Mouse (Mus musculus): ENCODE results near the gene Rreb1. TPM values are rescaled to one million over a fixed set of nuclear protein-coding genes. Genes with fewer than 3 reads are reported as not detected.

The Rreb1 gene
- polyA plus RNA-seq, 1 experiment from 2014 or later, result 6.3 TPM

GRCm38 (mm10) chr13:37963354-37964007 lies 185.3 kb downstream of the Rreb1 start:
- ATAC-seq (replicated peaks; ENCODE audit: low FRiP score), result peak; percentile 64

GRCm38 (mm10) chr13:37964128-37965087 lies 186.2 kb downstream of the Rreb1 start:
- DNase-seq (ENCODE audit: low spot score) (no peak), ATAC-seq (replicated peaks; ENCODE audit: low FRiP score) (no peak)
- Histone ChIP-seq H3K27me3 (ENCODE audit: control insufficient read depth, insufficient read depth, low read length) (no peaks in the 10 kb centered on the region), H3K9ac (ENCODE audit: low read length) (peak overlapping the region; percentile 56), H3K36me3 (ENCODE audit: control insufficient read depth, insufficient read depth, low read length) (no peaks in the 10 kb centered on the region), H3K4me3 (ENCODE audit: low read depth, low read length) (no peak overlapping the region), H3K4me2 (ENCODE audit: low read depth, low read length, severe bottlenecking) (peak overlapping the region; percentile 46; the same call in 1 of the 2 replicates), H3K9me3 (ENCODE audit: control insufficient read depth, low read length) (no peaks in the 10 kb centered on the region), H3K27ac (ENCODE audit: low read depth, low read length) (no peak overlapping the region), H3K4me1 (replicated peaks; ENCODE audit: control insufficient read depth, insufficient read depth, low read length) (peaks cover 8% of the 10 kb centered on the region; the same call in 1 of the 2 replicates)
- 33% methylated on average over 20 of the region's 20 CpGs for WGBS

More at GRCm38 (mm10) chr13:37963354-37964007, 185.3 kb downstream of the Rreb1 start:
- H3K9me3 ChIP-seq (ENCODE audit: control insufficient read depth, low read length), result no peaks in the 10 kb centered on the region
- peak; percentile 88 for DNase-seq (ENCODE audit: low spot score)
- peak overlapping the region; percentile 25 for H3K4me3 ChIP-seq (ENCODE audit: low read depth, low read length)
- H3K27ac ChIP-seq (ENCODE audit: low read depth, low read length), result no peak overlapping the region
- no peaks in the 10 kb centered on the region for H3K27me3 ChIP-seq (ENCODE audit: control insufficient read depth, insufficient read depth, low read length)
- under 1% methylated on average over 12 of the region's 12 CpGs for WGBS
- no peaks in the 10 kb centered on the region for H3K36me3 ChIP-seq (ENCODE audit: control insufficient read depth, insufficient read depth, low read length)
- H3K9ac ChIP-seq (ENCODE audit: low read length), result peak overlapping the region; percentile 56
- peak overlapping the region; percentile 46 for H3K4me2 ChIP-seq (ENCODE audit: low read depth, low read length, severe bottlenecking)
- H3K4me1 ChIP-seq (replicated peaks; ENCODE audit: control insufficient read depth, insufficient read depth, low read length), result peaks cover 8% of the 10 kb centered on the region; the same call in 1 of the 2 replicates

GRCm38 (mm10) chr13:37965126-37965914 lies 187.1 kb downstream of the Rreb1 start:
- Histone ChIP-seq H3K36me3 (ENCODE audit: control insufficient read depth, insufficient read depth, low read length) (no peaks in the 10 kb centered on the region), H3K9me3 (ENCODE audit: control insufficient read depth, low read length) (no peaks in the 10 kb centered on the region), H3K9ac (ENCODE audit: low read length) (no peak overlapping the region), H3K4me1 (replicated peaks; ENCODE audit: control insufficient read depth, insufficient read depth, low read length) (peaks cover 8% of the 10 kb centered on the region; the same call in 1 of the 2 replicates), H3K4me3 (ENCODE audit: low read depth, low read length) (no peak overlapping the region), H3K27ac (ENCODE audit: low read depth, low read length) (no peak overlapping the region), H3K27me3 (ENCODE audit: control insufficient read depth, insufficient read depth, low read length) (no peaks in the 10 kb centered on the region), H3K4me2 (ENCODE audit: low read depth, low read length, severe bottlenecking) (no peak overlapping the region)
- peak; percentile 18; the same call in 1 of the 2 replicates for ATAC-seq (replicated peaks; ENCODE audit: low FRiP score)
- 24% methylated on average over 17 of the region's 17 CpGs for WGBS
- DNase-seq (ENCODE audit: low spot score), result no peak

DNA sequence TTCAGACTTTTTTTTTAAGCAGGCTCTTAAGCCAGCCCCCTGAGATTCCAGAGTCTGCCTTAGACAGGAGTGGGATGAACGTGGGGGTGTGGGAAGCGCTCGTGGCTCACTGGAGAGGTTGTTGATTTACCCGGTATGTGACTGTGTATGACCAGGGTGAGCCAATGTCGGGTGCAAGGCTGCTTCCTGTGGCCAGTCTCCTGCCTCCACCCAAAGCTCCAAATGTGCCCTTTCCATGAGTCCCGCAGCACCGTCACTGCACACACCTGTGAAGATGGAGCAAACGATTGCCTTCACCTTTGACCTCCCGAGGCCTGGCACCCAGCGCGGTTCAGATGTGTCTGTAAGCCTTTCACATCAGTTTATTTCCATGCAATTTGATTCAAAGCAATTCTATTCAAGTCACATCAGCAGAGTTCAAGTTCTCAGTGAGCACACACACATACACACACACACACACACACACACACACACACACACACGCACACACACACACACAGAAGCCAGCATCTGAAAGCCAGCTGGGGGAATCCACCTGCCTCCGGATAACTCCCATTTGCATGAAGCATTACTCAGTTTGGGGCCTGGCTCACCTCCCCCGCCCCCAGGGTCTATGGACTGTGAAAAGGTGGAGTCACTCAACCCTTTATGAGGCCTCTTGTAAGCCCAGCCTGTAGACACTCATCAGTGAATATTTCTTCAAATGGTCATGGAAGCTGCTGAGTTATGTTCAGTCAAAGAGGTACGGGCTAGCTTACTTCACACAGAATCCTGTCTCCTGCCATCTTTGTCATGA lies 188.3 kb downstream of the Rreb1 start:
- WGBS, result 81% methylated on average over 15 of the region's 15 CpGs
- DNase-seq (ENCODE audit: low spot score) (no peak), ATAC-seq (replicated peaks; ENCODE audit: low FRiP score) (no peak)
- no peak overlapping the region for H3K4me3 ChIP-seq (ENCODE audit: low read depth, low read length)
- no peak overlapping the region for H3K4me2 ChIP-seq (ENCODE audit: low read depth, low read length, severe bottlenecking)
- peaks cover 8% of the 10 kb centered on the region; the same call in 1 of the 2 replicates for H3K4me1 ChIP-seq (replicated peaks; ENCODE audit: control insufficient read depth, insufficient read depth, low read length)
- H3K36me3 ChIP-seq (ENCODE audit: control insufficient read depth, insufficient read depth, low read length), result no peaks in the 10 kb centered on the region
- no peak overlapping the region for H3K27ac ChIP-seq (ENCODE audit: low read depth, low read length)
- H3K9ac ChIP-seq (ENCODE audit: low read length), result no peak overlapping the region
- no peaks in the 10 kb centered on the region for H3K9me3 ChIP-seq (ENCODE audit: control insufficient read depth, low read length)
- H3K27me3 ChIP-seq (ENCODE audit: control insufficient read depth, insufficient read depth, low read length), result no peaks in the 10 kb centered on the region

DNA sequence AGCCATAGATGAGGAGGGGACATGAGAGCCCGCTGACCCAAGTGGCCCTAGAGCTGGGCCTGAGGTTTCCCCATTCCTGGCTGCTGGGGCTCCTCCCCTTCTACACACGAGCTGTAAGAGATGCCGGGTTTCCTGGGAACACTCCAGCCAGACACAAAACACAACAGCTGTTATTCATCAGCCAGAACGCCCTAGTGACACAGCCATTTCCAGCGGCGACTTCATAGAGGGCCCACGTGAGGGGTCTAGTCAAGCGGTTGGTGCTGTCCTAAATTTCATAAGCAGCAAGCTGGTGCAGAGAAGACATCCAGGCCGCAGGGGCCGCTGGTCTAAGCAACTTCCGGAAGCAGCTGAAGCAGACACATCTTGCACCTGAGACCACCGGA lies 188.8 kb downstream of the Rreb1 start:
- Histone ChIP-seq H3K9me3 (ENCODE audit: control insufficient read depth, low read length) (no peaks in the 10 kb centered on the region), H3K27me3 (ENCODE audit: control insufficient read depth, insufficient read depth, low read length) (no peaks in the 10 kb centered on the region), H3K4me1 (replicated peaks; ENCODE audit: control insufficient read depth, insufficient read depth, low read length) (peaks cover 8% of the 10 kb centered on the region; the same call in 1 of the 2 replicates), H3K4me2 (ENCODE audit: low read depth, low read length, severe bottlenecking) (0 out of 2 replicates have a peak overlapping the region, but pooled peaks have one; percentile 6), H3K36me3 (ENCODE audit: control insufficient read depth, insufficient read depth, low read length) (no peaks in the 10 kb centered on the region), H3K4me3 (ENCODE audit: low read depth, low read length) (no peak overlapping the region), H3K27ac (ENCODE audit: low read depth, low read length) (no peak overlapping the region), H3K9ac (ENCODE audit: low read length) (no peak overlapping the region; the same call in 1 of the 2 replicates)
- 61% methylated on average over 12 of the region's 12 CpGs for WGBS
- ATAC-seq (replicated peaks; ENCODE audit: low FRiP score), result no peak
- DNase-seq (ENCODE audit: low spot score), result no peak

- peaks cover 8% of the 10 kb centered on the region; the same call in 1 of the 2 replicates for H3K4me1 ChIP-seq (replicated peaks; ENCODE audit: control insufficient read depth, insufficient read depth, low read length)
- no peak overlapping the region; the same call in 1 of the 2 replicates for H3K9ac ChIP-seq (ENCODE audit: low read length)
- H3K27ac ChIP-seq (ENCODE audit: low read depth, low read length), result no peak overlapping the region
- 66% methylated on average over 10 of the region's 10 CpGs for WGBS
- DNase-seq (ENCODE audit: low spot score) (no peak), ATAC-seq (replicated peaks; ENCODE audit: low FRiP score) (no peak)
- H3K4me3 ChIP-seq (ENCODE audit: low read depth, low read length), result no peak overlapping the region
- no peaks in the 10 kb centered on the region for H3K27me3 ChIP-seq (ENCODE audit: control insufficient read depth, insufficient read depth, low read length)
- H3K4me2 ChIP-seq (ENCODE audit: low read depth, low read length, severe bottlenecking), result 0 out of 2 replicates have a peak overlapping the region, but pooled peaks have one; percentile 6
- no peaks in the 10 kb centered on the region for H3K9me3 ChIP-seq (ENCODE audit: control insufficient read depth, low read length)
- no peaks in the 10 kb centered on the region for H3K36me3 ChIP-seq (ENCODE audit: control insufficient read depth, insufficient read depth, low read length)
These were observed 189.4 kb downstream of the Rreb1 start for GRCm38 (mm10) chr13:37967565-37967964.

GRCm38 (mm10) chr13:37969337-37969736 lies 191.1 kb downstream of the Rreb1 start:
- Histone ChIP-seq H3K9ac (ENCODE audit: low read length) (no peak overlapping the region), H3K4me3 (ENCODE audit: low read depth, low read length) (no peak overlapping the region), H3K27ac (ENCODE audit: low read depth, low read length) (no peak overlapping the region), H3K4me1 (replicated peaks; ENCODE audit: control insufficient read depth, insufficient read depth, low read length) (peaks cover 1% of the 10 kb centered on the region; the same call in 1 of the 2 replicates), H3K36me3 (ENCODE audit: control insufficient read depth, insufficient read depth, low read length) (no peaks in the 10 kb centered on the region), H3K27me3 (ENCODE audit: control insufficient read depth, insufficient read depth, low read length) (no peaks in the 10 kb centered on the region), H3K4me2 (ENCODE audit: low read depth, low read length, severe bottlenecking) (no peak overlapping the region), H3K9me3 (ENCODE audit: control insufficient read depth, low read length) (no peaks in the 10 kb centered on the region)
- DNase-seq (ENCODE audit: low spot score) (peak; percentile 92), ATAC-seq (replicated peaks; ENCODE audit: low FRiP score) (no peak)
- 12% methylated on average over 14 of the region's 14 CpGs for WGBS
